Mouse (Mus musculus): ENCODE results near the gene Trp53bp2. TPM values are rescaled to one million over a fixed set of nuclear protein-coding genes. Genes with fewer than 3 reads are reported as not detected.

Gene Trp53bp2
- total and polyA plus RNA-seq, 3 experiments: 2.6 to 15.1 TPM; not detected in 1

GRCm38 (mm10) chr1:182489803-182490452 is 81.0 kb downstream of the Trp53bp2 start:
- Histone ChIP-seq H3K27me3 (ENCODE audit: control insufficient read depth in 1 of 2, insufficient read depth in 2 of 2, low read length in 2 of 2) (no peaks in the 10 kb centered on the region), H3K36me3 (ENCODE audit: control insufficient read depth in 1 of 2, insufficient read depth in 2 of 2, low read length in 2 of 2) (peaks cover 0 to 7% of the 10 kb centered on the region in 2 experiments; a peak in 2 of 4 replicates), H3K27ac (ENCODE audit: control insufficient read depth, low read depth, low read length) (peak overlapping the region; percentile 48), H3K9ac (ENCODE audit: control insufficient read depth, low read depth, low read length, poor library complexity, severe bottlenecking) (peak overlapping the region; percentile 41), H3K9me3 (replicated peaks; ENCODE audit: insufficient read depth, low read length) (no peaks in the 10 kb centered on the region), H3K79me2 (ENCODE audit: control insufficient read depth, insufficient read depth, low read length, poor library complexity) (no peaks in the 10 kb centered on the region), H3K4me1 (ENCODE audit: control insufficient read depth in 1 of 2, insufficient read depth in 2 of 2, low read length in 2 of 2) (peaks cover 0 to 5% of the 10 kb centered on the region in 2 experiments; a peak in 2 of 4 replicates), H3K4me3 (ENCODE audit: control insufficient read depth in 1 of 2, insufficient read depth in 1 of 2, low read depth in 2 of 2, low read length in 2 of 2) (peak overlapping the region; percentile 30 to 53; a peak in 3 of 4 replicates)
- peak; percentile 96 for DNase-seq (ENCODE audit: low read depth, low spot score)
- no peak for TF ChIP-seq ZKSCAN1 (IDR thresholded peaks at IDR 0.05; ENCODE audit: low read depth, low read length)
- TF ChIP-seq SIN3A (IDR thresholded peaks at IDR 0.05; ENCODE audit: low read length): peak; percentile 98
- no peak for TF ChIP-seq E2F4 (IDR thresholded peaks at IDR 0.05; ENCODE audit: borderline replicate concordance, low read depth, low read length)
- no peak for TF ChIP-seq CHD1 (IDR thresholded peaks at IDR 0.05; ENCODE audit: low read depth, low read length)
- TF ChIP-seq USF1 (IDR thresholded peaks at IDR 0.05; ENCODE audit: low read depth, low read length): peak; percentile 89
- peak; percentile 74 for TF ChIP-seq MAZ (IDR thresholded peaks at IDR 0.05; ENCODE audit: low read depth, low read length)
- peak in 1 of 2 experiments; percentile 45; a peak in 1 of 4 replicates for TF ChIP-seq USF2 (IDR thresholded peaks at IDR 0.05; ENCODE audit: borderline replicate concordance in 1 of 2, insufficient read depth in 1 of 2, low read depth in 1 of 2, low read length in 2 of 2)
- TF ChIP-seq RAD21 (IDR thresholded peaks at IDR 0.05; ENCODE audit: low read depth, low read length): peak; percentile 91
- TF ChIP-seq NELFE (IDR thresholded peaks at IDR 0.05; ENCODE audit: low read depth, low read length): peak; percentile 52
- TF ChIP-seq GATA1 (IDR thresholded peaks at IDR 0.05; ENCODE audit: low read depth, low read length): no peak
- peak; percentile 57 to 62; a peak in 2 of 4 replicates for TF ChIP-seq POLR2A (IDR thresholded peaks at IDR 0.05; ENCODE audit: control insufficient read depth in 1 of 2, insufficient read depth in 1 of 2, low read depth in 1 of 2, low read length in 2 of 2, poor library complexity in 1 of 2)
- TF ChIP-seq POLR2AphosphoS2 (IDR thresholded peaks at IDR 0.05; ENCODE audit: low read length): no peak; the same call in 1 of the 2 replicates
- TF ChIP-seq ETS1 (IDR thresholded peaks at IDR 0.05; ENCODE audit: low read depth, low read length): peak; percentile 54; the same call in 1 of the 2 replicates
- peak; percentile 24; the same call in 1 of the 2 replicates for TF ChIP-seq RCOR1 (IDR thresholded peaks at IDR 0.05; ENCODE audit: low read depth, low read length)
- peak; percentile 65 for TF ChIP-seq HCFC1 (IDR thresholded peaks at IDR 0.05; ENCODE audit: low read depth, low read length)
- no peak for TF ChIP-seq CHD2 (IDR thresholded peaks at IDR 0.05; ENCODE audit: low read length)
- peak; percentile 99 for TF ChIP-seq MXI1 (IDR thresholded peaks at IDR 0.05; ENCODE audit: low read depth, low read length)
- TF ChIP-seq KAT2A (conservative IDR thresholded peaks at IDR 0.05; ENCODE audit: low read depth, low read length): 0 out of 2 replicates have a peak, but pooled peaks have one; percentile 13
- no peak for TF ChIP-seq TBP (IDR thresholded peaks at IDR 0.05; ENCODE audit: low read depth, low read length)
- TF ChIP-seq MEF2A (IDR thresholded peaks at IDR 0.05; ENCODE audit: extremely low read depth, insufficient replicate concordance, low read depth, low read length, poor library complexity, severe bottlenecking): peak; percentile 30; the same call in 1 of the 2 replicates
- TF ChIP-seq BHLHE40 (IDR thresholded peaks at IDR 0.05; ENCODE audit: borderline replicate concordance, low read depth, low read length): no peak; the same call in 1 of the 2 replicates
- peak; percentile 99 for TF ChIP-seq MYC (IDR thresholded peaks at IDR 0.05; ENCODE audit: low read depth, low read length)
- TF ChIP-seq NRF1 (IDR thresholded peaks at IDR 0.05; ENCODE audit: insufficient read depth, low read depth, low read length, poor library complexity, severe bottlenecking): peak; percentile 74
- TF ChIP-seq ZNF384 (IDR thresholded peaks at IDR 0.05; ENCODE audit: low read depth, low read length): no peak
- peak; percentile 98 for TF ChIP-seq MAX (IDR thresholded peaks at IDR 0.05; ENCODE audit: low read length)
- TF ChIP-seq CTCF (IDR thresholded peaks at IDR 0.05 in 2 of 3, conservative IDR thresholded peaks at IDR 0.05 in 1 of 3; ENCODE audit: control insufficient read depth in 1 of 3, insufficient read depth in 1 of 3, low read depth in 2 of 3, low read length in 3 of 3, poor library complexity in 1 of 3, severe bottlenecking in 1 of 3): peak; percentile 70 to 97 (median 94); a peak in 5 of 6 replicates
- TF ChIP-seq ELF1 (IDR thresholded peaks at IDR 0.05; ENCODE audit: low read depth, low read length): peak; percentile 24; the same call in 1 of the 2 replicates
- no peak for TF ChIP-seq JUND (IDR thresholded peaks at IDR 0.05; ENCODE audit: low read depth, low read length)
- no peak for TF ChIP-seq TAL1 (IDR thresholded peaks at IDR 0.05; ENCODE audit: low read length)
- TF ChIP-seq MYB (IDR thresholded peaks at IDR 0.05; ENCODE audit: low read depth, low read length): peak; percentile 9; the same call in 1 of the 2 replicates
- TF ChIP-seq TCF12 (IDR thresholded peaks at IDR 0.05; ENCODE audit: low read depth, low read length): peak; percentile 29
- peak; percentile 99 for TF ChIP-seq SMC3 (IDR thresholded peaks at IDR 0.05; ENCODE audit: low read depth, low read length)
- peak in 1 of 2 experiments; percentile 3; a peak in 1 of 4 replicates for TF ChIP-seq EP300 (IDR thresholded peaks at IDR 0.05; ENCODE audit: low read depth in 1 of 2, low read length in 2 of 2)
- no peak for TF ChIP-seq ZMIZ1 (IDR thresholded peaks at IDR 0.05; ENCODE audit: low read depth, low read length)
- TF ChIP-seq POLR2AphosphoS5 (IDR thresholded peaks at IDR 0.05; ENCODE audit: borderline replicate concordance, low read depth, low read length): no peak
